Mouse (Mus musculus) liver, embryonic 12.5 days (tissue): Measurements from ENCODE around the gene Tspan5. TPM values are rescaled to one million over a fixed set of nuclear protein-coding genes. Genes with fewer than 3 reads are reported as not detected.

Experiments
- ATAC-seq: fragments of 200-750 bp; cut with Nextera tagmentation; 2 replicates; pipeline ENCODE4 v1.8.0; 2017; ENCODE audit warnings: moderate number of reproducible peaks, mild to moderate bottlenecking, moderate library complexity
- H3K27ac ChIP-seq: fragments of 300-500 bp; sonication (generic); 2 replicates; pipeline ENCODE4 v1.5.1; 2016; ENCODE audit warnings: mild to moderate bottlenecking
- H3K27me3 ChIP-seq: fragments of 300-500 bp; sonication (generic); replicated peaks from 2 replicates; pipeline ENCODE4 v1.6.1; 2016; ENCODE audit warnings: mild to moderate bottlenecking, moderate library complexity
- H3K36me3 ChIP-seq: fragments of 300-500 bp; sonication (generic); 2 replicates; pipeline ENCODE4 v1.6.1; 2016; ENCODE audit warnings: mild to moderate bottlenecking, moderate library complexity
- H3K4me1 ChIP-seq: fragments of 300-500 bp; sonication (generic); 2 replicates; pipeline ENCODE4 v1.6.1; 2016
- H3K4me2 ChIP-seq: fragments of 300-500 bp; sonication (generic); 2 replicates; pipeline ENCODE4 v1.6.1; 2016; ENCODE audit warnings: mild to moderate bottlenecking, moderate library complexity
- H3K4me3 ChIP-seq: fragments of 300-500 bp; sonication (generic); 2 replicates; pipeline ENCODE4 v1.5.1; 2016; ENCODE audit warnings: mild to moderate bottlenecking, moderate library complexity
- H3K9ac ChIP-seq: fragments of 300-500 bp; sonication (generic); 2 replicates; pipeline ENCODE4 v1.6.1; 2016; ENCODE audit warnings: mild to moderate bottlenecking, moderate library complexity
- H3K9me3 ChIP-seq: fragments of 300-500 bp; sonication (generic); replicated peaks from 2 replicates; pipeline ENCODE4 v1.6.1; 2016; ENCODE audit warnings: mild to moderate bottlenecking, moderate library complexity
- WGBS: fragments of 180-500 bp; shearing (Covaris S2); methylation state at CpG from one replicate; pipeline ENCODE4 v1.1.7; 2016; ENCODE audit not compliant: insufficient replicate concordance; 5-methylcytosine and 5-hydroxymethylcytosine counted together
- polyA plus RNA-seq: library from polyadenylated mRNA; unstranded; fragments of >200 nt; fragmentation: Nextera tagmentation; extraction: Ambion mirVana; gene quantifications from 2 replicates; pipeline ENCODE4 v1.2.1, GENCODE M21; 2016

Gene Tspan5
- polyA plus RNA-seq, 1 experiment from 2014 or later: 7.1 TPM

GRCm38 (mm10) chr3:138955220-138955619, 213.2 kb downstream of the Tspan5 start:
- Histone ChIP-seq H3K4me1 (no peaks in the 10 kb centered on the region), H3K4me3 (no peak overlapping the region), H3K36me3 (peaks cover 50% of the 10 kb centered on the region), H3K9me3 (no peaks in the 10 kb centered on the region), H3K4me2 (no peak overlapping the region), H3K27ac (no peak overlapping the region), H3K9ac (no peak overlapping the region), H3K27me3 (no peaks in the 10 kb centered on the region)
- WGBS: 91% methylated on average over 7 of the region's 7 CpGs
- ATAC-seq: no peak

Other genes with a start within 250 kb of the Tspan5 start
- 251 and 254 TPM in 2 replicates for gene Eif4e, start 216.0 kb upstream of the Tspan5 start, polyA plus RNA-seq